Mouse (Mus musculus): ENCODE results near the gene Krtap12-1. TPM values are rescaled to one million over a fixed set of nuclear protein-coding genes. Genes with fewer than 3 reads are reported as not detected.
"Not testable (repeated sequence)": the region's sequence is repeated elsewhere in the genome, so short reads cannot be mapped to it uniquely, and the experiment has no call there.

Gene Krtap12-1
- polyA plus RNA-seq (2016; fragmentation: Nextera tagmentation; extraction: Ambion mirVana) = not detected in 2 replicates

- H3K36me3 ChIP-seq; H3K27me3 ChIP-seq; H3K4me2 ChIP-seq (replicated peaks); H3K9me3 ChIP-seq; H3K4me1 ChIP-seq; H3K4me3 ChIP-seq; ATAC-seq (ENCODE audit: insufficient number of reproducible peaks, insufficient read depth, low FRiP score, low TSS enrichment); H3K9ac ChIP-seq; H3K27ac ChIP-seq: not testable (repeated sequence)
- WGBS = 85% methylated on average over 1 of the region's 1 CpGs
These were observed at the start of gene Krtap12-1 for GRCm38 (mm10) chr10:77720299-77720698. Gene Krtap12-1 (plus strand): TSS chr10:77720599.

- no peaks in the 10 kb centered on the region for H3K9me3 ChIP-seq
- WGBS = 73% methylated on average over 4 of the region's 4 CpGs
These were observed 49.7 kb upstream of the Krtap12-1 start for GRCm38 (mm10) chr10:77670710-77671109.

GRCm38 (mm10) chr10:77671519-77671918 is 48.9 kb upstream of the Krtap12-1 start:
- ATAC-seq (ENCODE audit: insufficient number of reproducible peaks, insufficient read depth, low FRiP score, low TSS enrichment) = no peak
- Histone ChIP-seq H3K27ac (no peak overlapping the region), H3K4me1 (no peaks in the 10 kb centered on the region), H3K4me3 (no peak overlapping the region), H3K4me2 (replicated peaks) (no peak overlapping the region), H3K36me3 (no peaks in the 10 kb centered on the region), H3K27me3 (peaks cover 10% of the 10 kb centered on the region), H3K9me3 (no peaks in the 10 kb centered on the region), H3K9ac (no peak overlapping the region)
- WGBS = 85% methylated on average over 4 of the region's 4 CpGs

More at GRCm38 (mm10) chr10:77670710-77671109, 49.7 kb upstream of the Krtap12-1 start:
- Histone ChIP-seq H3K4me2 (replicated peaks) (no peak overlapping the region), H3K4me3 (no peak overlapping the region), H3K27ac (no peak overlapping the region), H3K36me3 (no peaks in the 10 kb centered on the region), H3K27me3 (peaks cover 6% of the 10 kb centered on the region; the same call in 1 of the 2 replicates), H3K4me1 (no peaks in the 10 kb centered on the region), H3K9ac (no peak overlapping the region)
- ATAC-seq (ENCODE audit: insufficient number of reproducible peaks, insufficient read depth, low FRiP score, low TSS enrichment) = no peak

- H3K4me3 ChIP-seq = no peak overlapping the region
- no peak overlapping the region for H3K9ac ChIP-seq
- H3K9me3 ChIP-seq = no peaks in the 10 kb centered on the region
- H3K4me2 ChIP-seq (replicated peaks) = no peak overlapping the region
- H3K36me3 ChIP-seq = no peaks in the 10 kb centered on the region
- H3K4me1 ChIP-seq = peaks cover 14% of the 10 kb centered on the region; the same call in 1 of the 2 replicates
- peaks cover 32% of the 10 kb centered on the region for H3K27me3 ChIP-seq
- 53% methylated on average over 13 of the region's 13 CpGs for WGBS
- no peak for ATAC-seq (ENCODE audit: insufficient number of reproducible peaks, insufficient read depth, low FRiP score, low TSS enrichment)
- H3K27ac ChIP-seq = no peak overlapping the region
These were observed 46.6 kb upstream of the Krtap12-1 start for GRCm38 (mm10) chr10:77673765-77674164.

GRCm38 (mm10) chr10:77677562-77677961 is 42.8 kb upstream of the Krtap12-1 start:
- H3K4me3 ChIP-seq = peak overlapping the region; percentile 37
- 0 out of 2 replicates have a peak overlapping the region, but pooled peaks have one; percentile 7 for H3K27ac ChIP-seq
- H3K4me1 ChIP-seq = peaks cover 14% of the 10 kb centered on the region; the same call in 1 of the 2 replicates
- H3K27me3 ChIP-seq = peaks cover 41% of the 10 kb centered on the region
- under 1% methylated on average over 35 of the region's 35 CpGs for WGBS
- H3K9ac ChIP-seq = peak overlapping the region; percentile 41; the same call in 1 of the 2 replicates
- H3K9me3 ChIP-seq = no peaks in the 10 kb centered on the region
- H3K36me3 ChIP-seq = no peaks in the 10 kb centered on the region
- no peak for ATAC-seq (ENCODE audit: insufficient number of reproducible peaks, insufficient read depth, low FRiP score, low TSS enrichment)
- peak overlapping the region; percentile 76 for H3K4me2 ChIP-seq (replicated peaks)

- Histone ChIP-seq H3K4me2 (replicated peaks) (no peak overlapping the region), H3K27ac (no peak overlapping the region), H3K36me3 (no peaks in the 10 kb centered on the region), H3K9me3 (no peaks in the 10 kb centered on the region), H3K4me3 (no peak overlapping the region), H3K27me3 (peaks cover 47% of the 10 kb centered on the region), H3K4me1 (peaks cover 14% of the 10 kb centered on the region), H3K9ac (no peak overlapping the region)
- WGBS = 75% methylated on average over 7 of the region's 7 CpGs
- ATAC-seq (ENCODE audit: insufficient number of reproducible peaks, insufficient read depth, low FRiP score, low TSS enrichment) = no peak
These were observed 37.4 kb upstream of the Krtap12-1 start for GRCm38 (mm10) chr10:77682994-77683393.

- no peak overlapping the region for H3K9ac ChIP-seq
- no peak for ATAC-seq (ENCODE audit: insufficient number of reproducible peaks, insufficient read depth, low FRiP score, low TSS enrichment)
- H3K4me1 ChIP-seq = peaks cover 9% of the 10 kb centered on the region
- no peaks in the 10 kb centered on the region for H3K9me3 ChIP-seq
- H3K4me2 ChIP-seq (replicated peaks) = no peak overlapping the region
- WGBS = 20% methylated on average over 8 of the region's 8 CpGs
- no peak overlapping the region for H3K27ac ChIP-seq
- no peaks in the 10 kb centered on the region for H3K36me3 ChIP-seq
- H3K27me3 ChIP-seq = peaks cover 49% of the 10 kb centered on the region
- H3K4me3 ChIP-seq = no peak overlapping the region
These were observed 36.2 kb upstream of the Krtap12-1 start for GRCm38 (mm10) chr10:77684181-77684580.

GRCm38 (mm10) chr10:77685895-77686664 is 34.3 kb upstream of the Krtap12-1 start, which contains the start of gene Tspear:
Gene Tspear (plus strand): TSS chr10:77686569.
- 2% methylated on average over 22 of the region's 22 CpGs for WGBS
- H3K9ac ChIP-seq = no peak within 1 kb of the TSS
- H3K9me3 ChIP-seq = no peaks in the 10 kb centered on the region
- H3K4me3 ChIP-seq = no peak within 1 kb of the TSS
- no peaks in the 10 kb centered on the region for H3K36me3 ChIP-seq
- peaks cover 9% of the 10 kb centered on the region for H3K4me1 ChIP-seq
- ATAC-seq (ENCODE audit: insufficient number of reproducible peaks, insufficient read depth, low FRiP score, low TSS enrichment) = no peak
- peaks cover 53% of the 10 kb centered on the region for H3K27me3 ChIP-seq
- H3K4me2 ChIP-seq (replicated peaks) = no peak within 1 kb of the TSS; the same call in 1 of the 2 replicates
- no peak within 1 kb of the TSS for H3K27ac ChIP-seq

GRCm38 (mm10) chr10:77687021-77687420 is 33.4 kb upstream of the Krtap12-1 start:
- Histone ChIP-seq H3K27me3 (peaks cover 53% of the 10 kb centered on the region), H3K36me3 (no peaks in the 10 kb centered on the region), H3K4me2 (replicated peaks) (no peak overlapping the region; the same call in 1 of the 2 replicates), H3K9me3 (no peaks in the 10 kb centered on the region), H3K4me1 (peaks cover 9% of the 10 kb centered on the region), H3K27ac (no peak overlapping the region), H3K4me3 (no peak overlapping the region), H3K9ac (no peak overlapping the region)
- ATAC-seq (ENCODE audit: insufficient number of reproducible peaks, insufficient read depth, low FRiP score, low TSS enrichment) = no peak
- WGBS = 22% methylated on average over 10 of the region's 10 CpGs

- H3K9me3 ChIP-seq; H3K9ac ChIP-seq; H3K36me3 ChIP-seq; ATAC-seq (ENCODE audit: insufficient number of reproducible peaks, insufficient read depth, low FRiP score, low TSS enrichment); H3K4me2 ChIP-seq (replicated peaks); H3K4me1 ChIP-seq; H3K4me3 ChIP-seq; H3K27ac ChIP-seq: not testable (repeated sequence)
- H3K27me3 ChIP-seq = peaks cover 48% of the 10 kb centered on the region
- WGBS = 71% methylated on average over 3 of the region's 3 CpGs
These were observed 30.0 kb upstream of the Krtap12-1 start, which contains the start of gene Gm19402 for GRCm38 (mm10) chr10:77690356-77690807. Gene Gm19402 (minus strand): TSS chr10:77690757.

- H3K9ac ChIP-seq = no peak within 1 kb of the TSS
- WGBS = 33% methylated on average over 4 of the region's 4 CpGs
- no peak for ATAC-seq (ENCODE audit: insufficient number of reproducible peaks, insufficient read depth, low FRiP score, low TSS enrichment)
These were observed 23.3 kb upstream of the Krtap12-1 start, which contains the start of gene Gm9508 for GRCm38 (mm10) chr10:77697133-77697532. Gene Gm9508 (minus strand): TSS chr10:77697233.

GRCm38 (mm10) chr10:77706326-77706725 is 14.1 kb upstream of the Krtap12-1 start, which contains the start of gene Gm10272:
Gene Gm10272 (plus strand): TSS chr10:77706626.
- no peak within 1 kb of the TSS for H3K4me3 ChIP-seq
- no peak for ATAC-seq (ENCODE audit: insufficient number of reproducible peaks, insufficient read depth, low FRiP score, low TSS enrichment)
- 87% methylated on average over 1 of the region's 1 CpGs for WGBS
- no peak within 1 kb of the TSS for H3K9ac ChIP-seq
- H3K27ac ChIP-seq = no peak within 1 kb of the TSS
- no peaks in the 10 kb centered on the region for H3K4me1 ChIP-seq
- no peak within 1 kb of the TSS for H3K4me2 ChIP-seq (replicated peaks)
- H3K27me3 ChIP-seq = no peaks in the 10 kb centered on the region
- no peaks in the 10 kb centered on the region for H3K36me3 ChIP-seq
- H3K9me3 ChIP-seq = peaks cover 12% of the 10 kb centered on the region

More at GRCm38 (mm10) chr10:77697133-77697532, 23.3 kb upstream of the Krtap12-1 start, which contains the start of gene Gm9508:
- Histone ChIP-seq H3K4me1 (no peaks in the 10 kb centered on the region; the same call in 1 of the 2 replicates), H3K4me2 (replicated peaks) (no peak within 1 kb of the TSS), H3K36me3 (no peaks in the 10 kb centered on the region), H3K27ac (no peak within 1 kb of the TSS), H3K4me3 (no peak within 1 kb of the TSS), H3K27me3 (0 out of 2 replicates have a peak, but pooled peaks cover 3% of the 10 kb centered on the region), H3K9me3 (no peaks in the 10 kb centered on the region)
